Mouse (Mus musculus): ENCODE data around the gene Nutf2-ps1. TPM values are rescaled to one million over a fixed set of nuclear protein-coding genes. Genes with fewer than 3 reads are reported as not detected.

The Nutf2-ps1 gene
- polyA plus RNA-seq, 1 experiment = 123 TPM

DNA sequence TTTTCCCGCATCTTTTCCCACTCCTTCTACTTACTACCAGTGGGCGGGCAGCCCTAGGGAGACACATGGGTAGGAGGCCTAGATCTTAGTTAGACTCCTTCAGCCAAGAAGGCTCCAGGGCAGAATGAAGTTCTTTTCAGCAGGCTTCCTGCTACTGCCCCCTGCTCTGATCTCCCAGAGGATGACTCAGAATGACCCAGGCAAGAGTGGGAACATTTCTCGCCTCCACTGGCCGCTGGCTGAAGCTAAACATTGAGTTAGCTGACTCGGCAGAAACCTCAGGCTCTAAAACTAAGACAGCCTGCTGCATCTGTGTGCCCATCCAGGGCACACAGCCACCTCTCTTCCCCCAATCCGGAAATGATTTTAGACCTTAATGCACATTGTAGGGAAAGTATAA lies 36.1 kb downstream of the Nutf2-ps1 start:
- no peaks in the 10 kb centered on the region for H3K9me3 ChIP-seq
- H3K36me3 ChIP-seq (replicated peaks; ENCODE audit: low read length) = no peaks in the 10 kb centered on the region
- H3K27me3 ChIP-seq (replicated peaks) = peaks cover 8% of the 10 kb centered on the region
- TF ChIP-seq GATA1 (IDR thresholded peaks at IDR 0.05; ENCODE audit: borderline replicate concordance, low read length) = no peak
- H3K4me3 ChIP-seq (replicated peaks) = no peak overlapping the region
- peaks cover 35% of the 10 kb centered on the region for H3K4me1 ChIP-seq

- Histone ChIP-seq H3K9me3 (no peaks in the 10 kb centered on the region), H3K4me3 (replicated peaks) (no peak overlapping the region), H3K4me1 (peaks cover 36% of the 10 kb centered on the region), H3K27me3 (replicated peaks) (peaks cover 5% of the 10 kb centered on the region), H3K36me3 (replicated peaks; ENCODE audit: low read length) (no peaks in the 10 kb centered on the region)
- TF ChIP-seq GATA1 (IDR thresholded peaks at IDR 0.05; ENCODE audit: borderline replicate concordance, low read length) (no peak), FLI1 (IDR thresholded peaks at IDR 0.05; ENCODE audit: low read length) (no peak)
Measured at GRCm38 (mm10) chr19:53552216-53552786, 36.6 kb downstream of the Nutf2-ps1 start.

- no peak for TF ChIP-seq GATA1 (IDR thresholded peaks at IDR 0.05; ENCODE audit: borderline replicate concordance, low read length)
- TF ChIP-seq FLI1 (IDR thresholded peaks at IDR 0.05; ENCODE audit: low read length) = no peak
- H3K9me3 ChIP-seq = no peaks in the 10 kb centered on the region
- peaks cover 5% of the 10 kb centered on the region for H3K27me3 ChIP-seq (replicated peaks)
- H3K36me3 ChIP-seq (replicated peaks; ENCODE audit: low read length) = no peaks in the 10 kb centered on the region
- H3K4me1 ChIP-seq = peaks cover 33% of the 10 kb centered on the region
- no peak overlapping the region for H3K4me3 ChIP-seq (replicated peaks)
Measured at GRCm38 (mm10) chr19:53550972-53551371, 37.9 kb downstream of the Nutf2-ps1 start.

- peaks cover 14% of the 10 kb centered on the region for H3K27me3 ChIP-seq (replicated peaks)
- no peaks in the 10 kb centered on the region for H3K36me3 ChIP-seq (replicated peaks; ENCODE audit: low read length)
- peak overlapping the region; percentile 53 for H3K4me3 ChIP-seq (replicated peaks)
- TF ChIP-seq FLI1 (IDR thresholded peaks at IDR 0.05; ENCODE audit: low read length) = no peak
- H3K4me1 ChIP-seq = peaks cover 15% of the 10 kb centered on the region
- H3K9me3 ChIP-seq = no peaks in the 10 kb centered on the region
Measured at GRCm38 (mm10) chr19:53547597-53547996, 41.3 kb downstream of the Nutf2-ps1 start.

DNA sequence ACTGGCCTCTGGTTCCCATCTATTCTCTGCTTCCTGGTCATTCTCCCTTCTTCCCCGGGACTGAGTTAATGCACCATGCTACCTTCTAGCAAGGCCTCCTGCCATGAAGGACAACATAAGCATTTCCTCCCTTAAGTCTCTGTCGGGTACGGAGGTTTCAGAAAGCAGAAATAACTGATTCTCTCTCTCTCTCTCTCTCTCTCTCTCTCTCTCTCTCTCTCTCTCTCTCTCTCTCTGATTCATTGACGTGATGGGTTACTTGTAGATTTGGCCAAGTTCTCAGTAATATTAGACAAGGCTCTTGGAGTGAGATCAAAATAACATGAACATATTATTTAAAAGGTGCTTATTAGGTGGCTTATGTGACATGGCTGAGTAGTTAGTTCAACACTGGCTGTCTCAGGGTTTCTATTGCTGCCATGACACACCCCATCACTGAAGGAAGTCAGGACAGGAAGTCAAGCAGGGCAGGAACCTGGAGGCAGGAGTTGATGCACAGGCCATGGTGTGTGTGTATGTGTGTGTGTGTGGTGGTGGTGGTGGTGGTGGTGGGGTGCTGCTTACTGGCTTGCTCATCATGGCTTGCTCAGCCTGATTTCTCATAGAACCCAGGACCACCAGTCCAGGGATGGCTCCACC lies 43.8 kb downstream of the Nutf2-ps1 start:
- TF ChIP-seq GATA1 (IDR thresholded peaks at IDR 0.05; ENCODE audit: borderline replicate concordance, low read length) = no peak
- TF ChIP-seq FLI1 (IDR thresholded peaks at IDR 0.05; ENCODE audit: low read length) = no peak
- Histone ChIP-seq H3K27me3 (replicated peaks) (peaks cover 22% of the 10 kb centered on the region), H3K4me1 (peaks cover 11% of the 10 kb centered on the region), H3K9me3 (no peaks in the 10 kb centered on the region), H3K4me3 (replicated peaks) (no peak overlapping the region), H3K36me3 (replicated peaks; ENCODE audit: low read length) (peaks cover 7% of the 10 kb centered on the region)

DNA sequence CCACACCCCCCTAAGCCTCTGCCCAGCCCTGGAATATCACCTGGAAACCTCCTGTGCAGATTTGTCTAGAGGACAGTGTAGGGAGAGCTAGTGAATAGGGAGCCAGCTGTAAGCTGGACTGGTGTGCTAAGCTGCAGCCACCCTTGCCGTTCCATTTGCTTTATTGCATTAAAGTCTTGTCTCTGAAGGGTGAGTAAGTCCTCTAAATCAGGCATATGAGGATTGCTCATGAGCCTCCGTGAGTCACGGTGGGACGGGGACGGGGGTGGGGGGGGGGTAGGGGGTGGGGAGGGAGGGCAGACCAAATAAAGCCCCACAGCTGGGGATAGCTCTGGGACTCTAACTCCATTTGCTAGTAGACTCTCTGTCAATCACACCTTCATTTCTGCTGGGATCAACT lies 45.3 kb downstream of the Nutf2-ps1 start:
- Histone ChIP-seq H3K4me1 (peaks cover 17% of the 10 kb centered on the region), H3K9me3 (no peaks in the 10 kb centered on the region), H3K36me3 (replicated peaks; ENCODE audit: low read length) (peaks cover 7% of the 10 kb centered on the region), H3K4me3 (replicated peaks) (no peak overlapping the region), H3K27me3 (replicated peaks) (peaks cover 24% of the 10 kb centered on the region)
- no peak for TF ChIP-seq FLI1 (IDR thresholded peaks at IDR 0.05; ENCODE audit: low read length)
- no peak for TF ChIP-seq GATA1 (IDR thresholded peaks at IDR 0.05; ENCODE audit: borderline replicate concordance, low read length)

DNA sequence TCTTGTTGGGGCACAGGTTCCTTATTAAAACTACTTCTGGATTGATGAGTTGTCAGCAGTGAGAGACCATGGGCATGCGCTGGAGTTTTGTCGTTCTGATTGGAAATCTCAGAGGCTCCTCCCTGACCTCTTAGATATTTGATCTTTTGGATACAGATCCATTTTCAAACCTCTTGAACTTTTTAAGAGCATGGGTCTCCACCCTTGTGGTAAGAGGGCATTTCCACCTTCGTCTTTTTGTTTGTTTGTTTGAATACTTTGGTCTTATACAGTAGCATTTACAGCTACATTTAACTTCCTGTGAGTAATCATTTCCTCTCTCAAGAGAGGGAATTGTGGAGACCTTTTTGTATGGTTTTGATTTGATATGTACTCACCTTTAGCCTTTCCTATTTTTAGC lies 49.6 kb downstream of the Nutf2-ps1 start:
- Histone ChIP-seq H3K27me3 (replicated peaks) (peaks cover 41% of the 10 kb centered on the region), H3K4me1 (peaks cover 45% of the 10 kb centered on the region), H3K36me3 (replicated peaks; ENCODE audit: low read length) (peaks cover 9% of the 10 kb centered on the region), H3K9me3 (no peaks in the 10 kb centered on the region), H3K4me3 (replicated peaks) (no peak overlapping the region)
- TF ChIP-seq FLI1 (IDR thresholded peaks at IDR 0.05; ENCODE audit: low read length) (no peak), GATA1 (IDR thresholded peaks at IDR 0.05; ENCODE audit: borderline replicate concordance, low read length) (no peak)

DNA sequence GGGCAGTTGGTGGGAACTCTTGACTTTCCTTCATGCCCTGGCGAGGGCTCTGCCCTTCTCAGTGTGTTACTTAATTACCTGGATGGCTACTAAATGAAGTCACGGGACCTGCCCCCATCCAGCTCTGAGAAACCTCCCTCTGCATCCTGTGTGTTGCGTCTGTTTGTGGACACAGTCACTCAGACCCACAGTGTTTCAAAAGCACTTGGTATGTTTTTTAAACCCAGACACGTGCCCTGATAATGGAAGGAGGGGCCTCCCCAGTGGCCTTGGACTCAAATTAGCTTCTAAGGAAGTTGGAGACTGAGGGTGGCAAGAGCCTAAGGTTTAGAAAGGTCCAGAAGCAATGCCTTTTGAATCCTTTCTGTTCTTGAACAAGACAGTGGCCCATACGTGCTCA lies 50.1 kb downstream of the Nutf2-ps1 start:
- H3K9me3 ChIP-seq = no peaks in the 10 kb centered on the region
- H3K36me3 ChIP-seq (replicated peaks; ENCODE audit: low read length) = peaks cover 9% of the 10 kb centered on the region
- peaks cover 42% of the 10 kb centered on the region for H3K27me3 ChIP-seq (replicated peaks)
- H3K4me1 ChIP-seq = peaks cover 50% of the 10 kb centered on the region
- no peak for TF ChIP-seq FLI1 (IDR thresholded peaks at IDR 0.05; ENCODE audit: low read length)
- TF ChIP-seq GATA1 (IDR thresholded peaks at IDR 0.05; ENCODE audit: borderline replicate concordance, low read length) = no peak
- no peak overlapping the region for H3K4me3 ChIP-seq (replicated peaks)

Other genes starting within 250 kb of the Nutf2-ps1 start
- gene Gm10197, start 217.3 kb downstream of the Nutf2-ps1 start, polyA plus RNA-seq (2012; ENCODE audit: insufficient read depth, low replicate concordance) = not detected in 2 replicates
- 76.8 and 104 TPM in 2 replicates for gene Smndc1, start 198.5 kb downstream of the Nutf2-ps1 start, polyA plus RNA-seq (2012; ENCODE audit: insufficient read depth, low replicate concordance)
- 3.0 TPM in 1 of 2 replicates, not detected in the other for gene Dusp5, start 60.0 kb downstream of the Nutf2-ps1 start, polyA plus RNA-seq (2012; ENCODE audit: insufficient read depth, low replicate concordance)
- 2.3 and 14.2 TPM in 2 replicates for gene Smc3, start 11.3 kb upstream of the Nutf2-ps1 start, polyA plus RNA-seq (2012; ENCODE audit: insufficient read depth, low replicate concordance)
- gene Rbm20, start 88.2 kb upstream of the Nutf2-ps1 start, polyA plus RNA-seq (2012; ENCODE audit: insufficient read depth, low replicate concordance) = 1.0 TPM in 1 of 2 replicates, not detected in the other

Measured in megakaryocyte, embryonic 14.5 days (primary cell).